Mouse (Mus musculus) midbrain, embryonic 12.5 days (tissue): ENCODE data around the gene Sesn3. TPM values are rescaled to one million over a fixed set of nuclear protein-coding genes. Genes with fewer than 3 reads are reported as not detected.
A peak's percentile ranks its signal among the peaks of the same experiment; 100 is the strongest.

Experiments
- ATAC-seq: fragments of 200-750 bp; cut with Nextera tagmentation; 2 replicates; pipeline ENCODE4 v1.8.0; 2017; ENCODE audit warnings: low read depth, moderate TSS enrichment, moderate library complexity; ENCODE audit not compliant: low FRiP score
- H3K27ac ChIP-seq: fragments of 300-500 bp; sonication (generic); replicated peaks from 2 replicates; pipeline ENCODE4 v1.5.1; 2016; ENCODE audit warnings: mild to moderate bottlenecking
- H3K27me3 ChIP-seq: fragments of 300-500 bp; sonication (generic); 2 replicates; pipeline ENCODE4 v1.6.1; 2016; ENCODE audit warnings: mild to moderate bottlenecking
- H3K36me3 ChIP-seq: fragments of 300-500 bp; sonication (generic); 2 replicates; pipeline ENCODE4 v1.6.1; 2016
- H3K4me1 ChIP-seq: fragments of 300-500 bp; sonication (generic); 2 replicates; pipeline ENCODE4 v1.6.1; 2016
- H3K4me2 ChIP-seq: fragments of 300-500 bp; sonication (generic); replicated peaks from 2 replicates; pipeline ENCODE4 v1.6.1; 2016; ENCODE audit warnings: mild to moderate bottlenecking, moderate library complexity
- H3K4me3 ChIP-seq: fragments of 300-500 bp; sonication (generic); 2 replicates; pipeline ENCODE4 v1.5.1; 2016; ENCODE audit warnings: mild to moderate bottlenecking
- H3K9ac ChIP-seq: fragments of 300-500 bp; sonication (generic); replicated peaks from 2 replicates; pipeline ENCODE4 v1.6.1; 2016; ENCODE audit warnings: mild to moderate bottlenecking, moderate library complexity
- H3K9me3 ChIP-seq: fragments of 300-500 bp; sonication (generic); 2 replicates; pipeline ENCODE4 v1.6.1; 2016; ENCODE audit warnings: mild to moderate bottlenecking
- WGBS: fragments of 180-500 bp; shearing (Covaris S2); methylation state at CpG from one replicate; pipeline ENCODE4 v1.1.7; 2016; 5-methylcytosine and 5-hydroxymethylcytosine counted together
- polyA plus RNA-seq: library from polyadenylated mRNA; unstranded; fragments of >200 nt; fragmentation: Nextera tagmentation; extraction: Ambion mirVana; gene quantifications from 2 replicates; pipeline ENCODE4 v1.2.1, GENCODE M21; 2016

Gene Sesn3
- polyA plus RNA-seq, 1 experiment from 2014 or later: 25.0 TPM

GRCm38 (mm10) chr9:14288500-14288899 is 13.6 kb downstream of the Sesn3 start:
- H3K27ac ChIP-seq: no peak overlapping the region
- no peaks in the 10 kb centered on the region for H3K27me3 ChIP-seq
- H3K4me1 ChIP-seq: no peaks in the 10 kb centered on the region
- H3K4me3 ChIP-seq: no peak overlapping the region
- no peak overlapping the region for H3K9ac ChIP-seq
- no peak overlapping the region for H3K4me2 ChIP-seq
- no peak for ATAC-seq
- H3K36me3 ChIP-seq: no peaks in the 10 kb centered on the region
- no peaks in the 10 kb centered on the region for H3K9me3 ChIP-seq

- no peak for ATAC-seq
- H3K36me3 ChIP-seq: no peaks in the 10 kb centered on the region
- WGBS: 93% methylated on average over 1 of the region's 1 CpGs
- H3K9ac ChIP-seq: no peak overlapping the region
- no peak overlapping the region for H3K27ac ChIP-seq
- H3K4me1 ChIP-seq: no peaks in the 10 kb centered on the region
- no peak overlapping the region for H3K4me2 ChIP-seq
- no peak overlapping the region for H3K4me3 ChIP-seq
- no peaks in the 10 kb centered on the region for H3K9me3 ChIP-seq
- no peaks in the 10 kb centered on the region for H3K27me3 ChIP-seq
Observed at GRCm38 (mm10) chr9:14293866-14294265, 19.0 kb downstream of the Sesn3 start.

GRCm38 (mm10) chr9:14295680-14296440 is 21.0 kb downstream of the Sesn3 start:
- H3K27ac ChIP-seq: no peak overlapping the region
- H3K4me2 ChIP-seq: no peak overlapping the region
- no peak overlapping the region for H3K9ac ChIP-seq
- H3K4me1 ChIP-seq: no peaks in the 10 kb centered on the region
- H3K9me3 ChIP-seq: no peaks in the 10 kb centered on the region
- no peaks in the 10 kb centered on the region for H3K36me3 ChIP-seq
- H3K27me3 ChIP-seq: no peaks in the 10 kb centered on the region
- ATAC-seq: no peak
- H3K4me3 ChIP-seq: no peak overlapping the region
- 91% methylated on average over 8 of the region's 8 CpGs for WGBS

GRCm38 (mm10) chr9:14297204-14297603 is 22.3 kb downstream of the Sesn3 start:
- Histone ChIP-seq H3K4me2 (no peak overlapping the region), H3K27ac (no peak overlapping the region), H3K27me3 (no peaks in the 10 kb centered on the region), H3K36me3 (no peaks in the 10 kb centered on the region), H3K9me3 (no peaks in the 10 kb centered on the region), H3K4me3 (no peak overlapping the region), H3K9ac (no peak overlapping the region), H3K4me1 (no peaks in the 10 kb centered on the region)
- no peak for ATAC-seq
- 92% methylated on average over 5 of the region's 5 CpGs for WGBS

GRCm38 (mm10) chr9:14299819-14300218 is 25.0 kb downstream of the Sesn3 start:
- H3K4me3 ChIP-seq: no peak overlapping the region
- H3K36me3 ChIP-seq: no peaks in the 10 kb centered on the region

GRCm38 (mm10) chr9:14300795-14301194 is 25.9 kb downstream of the Sesn3 start:
- Histone ChIP-seq H3K36me3 (no peaks in the 10 kb centered on the region), H3K27me3 (no peaks in the 10 kb centered on the region), H3K4me3 (no peak overlapping the region), H3K4me1 (peaks cover 18% of the 10 kb centered on the region), H3K4me2 (no peak overlapping the region), H3K27ac (no peak overlapping the region), H3K9me3 (no peaks in the 10 kb centered on the region), H3K9ac (no peak overlapping the region)
- WGBS: 83% methylated on average over 6 of the region's 6 CpGs
- no peak for ATAC-seq

More at GRCm38 (mm10) chr9:14299819-14300218, 25.0 kb downstream of the Sesn3 start:
- no peak overlapping the region for H3K4me2 ChIP-seq
- no peaks in the 10 kb centered on the region for H3K9me3 ChIP-seq
- ATAC-seq: no peak
- no peaks in the 10 kb centered on the region for H3K27me3 ChIP-seq
- H3K4me1 ChIP-seq: peaks cover 15% of the 10 kb centered on the region
- H3K9ac ChIP-seq: no peak overlapping the region
- H3K27ac ChIP-seq: no peak overlapping the region

GRCm38 (mm10) chr9:14304262-14304968 is 29.5 kb downstream of the Sesn3 start:
- Histone ChIP-seq H3K27ac (0 out of 2 replicates have a peak overlapping the region, but pooled peaks have one; percentile 1), H3K9ac (no peak overlapping the region), H3K4me1 (peaks cover 18% of the 10 kb centered on the region), H3K27me3 (no peaks in the 10 kb centered on the region), H3K4me2 (no peak overlapping the region), H3K4me3 (no peak overlapping the region), H3K9me3 (no peaks in the 10 kb centered on the region), H3K36me3 (peaks cover 16% of the 10 kb centered on the region; the same call in 1 of the 2 replicates)
- peak; percentile 72 for ATAC-seq
- WGBS: 36% methylated on average over 9 of the region's 9 CpGs

GRCm38 (mm10) chr9:14307341-14307740 is 32.5 kb downstream of the Sesn3 start:
- Histone ChIP-seq H3K4me3 (no peak overlapping the region), H3K9ac (no peak overlapping the region), H3K36me3 (peaks cover 29% of the 10 kb centered on the region; the same call in 1 of the 2 replicates), H3K9me3 (no peaks in the 10 kb centered on the region), H3K27me3 (no peaks in the 10 kb centered on the region), H3K27ac (no peak overlapping the region), H3K4me2 (no peak overlapping the region), H3K4me1 (peaks cover 18% of the 10 kb centered on the region)
- WGBS: 87% methylated on average over 3 of the region's 3 CpGs
- ATAC-seq: no peak

- Histone ChIP-seq H3K36me3 (peaks cover 44% of the 10 kb centered on the region), H3K4me3 (no peak overlapping the region), H3K4me1 (no peaks in the 10 kb centered on the region), H3K9me3 (no peaks in the 10 kb centered on the region), H3K27me3 (no peaks in the 10 kb centered on the region), H3K27ac (no peak overlapping the region), H3K9ac (no peak overlapping the region), H3K4me2 (no peak overlapping the region)
- WGBS: 87% methylated on average over 3 of the region's 3 CpGs
- no peak for ATAC-seq
Observed at GRCm38 (mm10) chr9:14313968-14314367, 39.1 kb downstream of the Sesn3 start.

GRCm38 (mm10) chr9:14314477-14314876 is 39.6 kb downstream of the Sesn3 start:
- no peaks in the 10 kb centered on the region for H3K4me1 ChIP-seq
- H3K9me3 ChIP-seq: no peaks in the 10 kb centered on the region
- peaks cover 43% of the 10 kb centered on the region for H3K36me3 ChIP-seq
- H3K9ac ChIP-seq: no peak overlapping the region
- H3K27me3 ChIP-seq: no peaks in the 10 kb centered on the region
- no peak overlapping the region for H3K27ac ChIP-seq
- no peak overlapping the region for H3K4me3 ChIP-seq
- no peak overlapping the region for H3K4me2 ChIP-seq
- WGBS: 89% methylated on average over 7 of the region's 7 CpGs
- ATAC-seq: no peak

GRCm38 (mm10) chr9:14316618-14317017 is 41.8 kb downstream of the Sesn3 start:
- Histone ChIP-seq H3K27ac (no peak overlapping the region), H3K4me1 (no peaks in the 10 kb centered on the region), H3K36me3 (peaks cover 45% of the 10 kb centered on the region), H3K9me3 (no peaks in the 10 kb centered on the region), H3K4me3 (no peak overlapping the region), H3K27me3 (no peaks in the 10 kb centered on the region), H3K4me2 (no peak overlapping the region), H3K9ac (no peak overlapping the region)
- WGBS: 100% methylated on average over 1 of the region's 1 CpGs
- ATAC-seq: no peak

GRCm38 (mm10) chr9:14335829-14336228 is 61.0 kb downstream of the Sesn3 start:
- WGBS: 89% methylated on average over 4 of the region's 4 CpGs
- Histone ChIP-seq H3K36me3 (peaks cover 13% of the 10 kb centered on the region), H3K27ac (no peak overlapping the region), H3K4me2 (no peak overlapping the region), H3K4me3 (no peak overlapping the region), H3K4me1 (no peaks in the 10 kb centered on the region), H3K9me3 (no peaks in the 10 kb centered on the region), H3K9ac (no peak overlapping the region), H3K27me3 (no peaks in the 10 kb centered on the region)
- no peak for ATAC-seq
